Mouse (Mus musculus) neural tube, embryonic 15.5 days (tissue): Measurements from ENCODE around the gene Lmnb2. TPM values are rescaled to one million over a fixed set of nuclear protein-coding genes. Genes with fewer than 3 reads are reported as not detected.

ENCODE experiments used
- ATAC-seq: fragments of 200-750 bp; cut with Nextera tagmentation; 2 replicates; pipeline ENCODE4 v1.8.0; 2017; ENCODE audit warnings: mild to moderate bottlenecking, moderate TSS enrichment, moderate library complexity; ENCODE audit not compliant: low FRiP score
- H3K27ac ChIP-seq: fragments of 300-500 bp; sonication (generic); replicated peaks from 2 replicates; pipeline ENCODE4 v1.5.1; 2015; ENCODE audit warnings: mild to moderate bottlenecking, inconsistent platforms
- H3K27me3 ChIP-seq: fragments of 300-500 bp; sonication (generic); replicated peaks from 2 replicates; pipeline ENCODE4 v1.6.1; 2015; ENCODE audit warnings: inconsistent platforms
- H3K36me3 ChIP-seq: fragments of 300-500 bp; sonication (generic); 2 replicates; pipeline ENCODE4 v1.6.1; 2015; ENCODE audit warnings: inconsistent platforms
- H3K4me1 ChIP-seq: fragments of 300-500 bp; sonication (generic); 2 replicates; pipeline ENCODE4 v1.6.1; 2015; ENCODE audit warnings: inconsistent platforms
- H3K4me2 ChIP-seq: fragments of 300-500 bp; sonication (generic); 2 replicates; pipeline ENCODE4 v1.6.1; 2015; ENCODE audit warnings: inconsistent platforms, mild to moderate bottlenecking, moderate library complexity
- H3K4me3 ChIP-seq: fragments of 300-500 bp; sonication (generic); replicated peaks from 2 replicates; pipeline ENCODE4 v1.5.1; 2015; ENCODE audit warnings: mild to moderate bottlenecking, inconsistent platforms
- H3K9ac ChIP-seq: fragments of 300-500 bp; sonication (generic); replicated peaks from 2 replicates; pipeline ENCODE4 v1.6.1; 2015; ENCODE audit warnings: mild to moderate bottlenecking, inconsistent platforms
- H3K9me3 ChIP-seq: fragments of 300-500 bp; sonication (generic); replicated peaks from 2 replicates; pipeline ENCODE4 v1.6.1; 2016; ENCODE audit warnings: inconsistent platforms
- WGBS: fragments of 180-500 bp; shearing (Covaris S2); methylation state at CpG from one replicate; pipeline ENCODE4 v1.1.7; 2015; ENCODE audit warnings: mixed read lengths; 5-methylcytosine and 5-hydroxymethylcytosine counted together
- polyA plus RNA-seq: library from polyadenylated mRNA; unstranded; fragments of >200 nt; fragmentation: Nextera tagmentation; extraction: Ambion mirVana; gene quantifications from 2 replicates; pipeline ENCODE4 v1.2.1, GENCODE M21; 2015

The Lmnb2 gene
- polyA plus RNA-seq, 1 experiment from 2014 or later, result 39.9 TPM

GRCm38 (mm10) chr10:80921923-80922322, 3.9 kb upstream of the Lmnb2 start:
- Histone ChIP-seq H3K4me2 (peak overlapping the region; percentile 52), H3K4me1 (peaks cover 20% of the 10 kb centered on the region), H3K4me3 (peak overlapping the region; percentile 23), H3K9ac (peak overlapping the region; percentile 23; the same call in 1 of the 2 replicates), H3K9me3 (no peaks in the 10 kb centered on the region), H3K27ac (no peak overlapping the region), H3K36me3 (no peaks in the 10 kb centered on the region), H3K27me3 (no peaks in the 10 kb centered on the region)
- 8% methylated on average over 16 of the region's 16 CpGs for WGBS
- no peak for ATAC-seq

- Histone ChIP-seq H3K9ac (peak overlapping the region; percentile 86), H3K27ac (peak overlapping the region; percentile 86), H3K4me2 (peak overlapping the region; percentile 89), H3K36me3 (peaks cover 16% of the 10 kb centered on the region; the same call in 1 of the 2 replicates), H3K4me1 (peaks cover 49% of the 10 kb centered on the region), H3K4me3 (peak overlapping the region; percentile 79), H3K27me3 (no peaks in the 10 kb centered on the region), H3K9me3 (no peaks in the 10 kb centered on the region)
- ATAC-seq, result peak; percentile 68
- WGBS, result 3% methylated on average over 15 of the region's 15 CpGs
Observed at GRCm38 (mm10) chr10:80917336-80917778, 688 bp downstream of the Lmnb2 start.

- Histone ChIP-seq H3K27me3 (no peaks in the 10 kb centered on the region), H3K4me3 (no peak overlapping the region), H3K4me2 (no peak overlapping the region), H3K9ac (no peak overlapping the region), H3K36me3 (peaks cover 31% of the 10 kb centered on the region), H3K4me1 (peaks cover 43% of the 10 kb centered on the region), H3K9me3 (no peaks in the 10 kb centered on the region), H3K27ac (no peak overlapping the region)
- ATAC-seq, result no peak
- 77% methylated on average over 4 of the region's 4 CpGs for WGBS
Observed at GRCm38 (mm10) chr10:80915736-80916135, 2.3 kb downstream of the Lmnb2 start.

- Histone ChIP-seq H3K4me3 (no peak overlapping the region), H3K36me3 (peaks cover 35% of the 10 kb centered on the region), H3K9ac (no peak overlapping the region), H3K4me1 (peaks cover 43% of the 10 kb centered on the region), H3K27me3 (no peaks in the 10 kb centered on the region), H3K4me2 (no peak overlapping the region), H3K9me3 (no peaks in the 10 kb centered on the region), H3K27ac (no peak overlapping the region)
- 83% methylated on average over 2 of the region's 2 CpGs for WGBS
- no peak for ATAC-seq
Observed at GRCm38 (mm10) chr10:80915260-80915659, 2.8 kb downstream of the Lmnb2 start.

- Histone ChIP-seq H3K4me1 (peaks cover 43% of the 10 kb centered on the region), H3K27ac (no peak overlapping the region), H3K36me3 (peaks cover 45% of the 10 kb centered on the region), H3K27me3 (no peaks in the 10 kb centered on the region), H3K9me3 (no peaks in the 10 kb centered on the region), H3K4me2 (no peak overlapping the region), H3K9ac (no peak overlapping the region), H3K4me3 (no peak overlapping the region)
- no peak for ATAC-seq
- 92% methylated on average over 5 of the region's 5 CpGs for WGBS
Observed at GRCm38 (mm10) chr10:80914253-80914656, 3.8 kb downstream of the Lmnb2 start.

GRCm38 (mm10) chr10:80913364-80914011, 4.6 kb downstream of the Lmnb2 start:
- no peak for ATAC-seq
- H3K9me3 ChIP-seq, result no peaks in the 10 kb centered on the region
- H3K4me3 ChIP-seq, result no peak overlapping the region
- H3K9ac ChIP-seq, result no peak overlapping the region
- WGBS, result 95% methylated on average over 7 of the region's 8 CpGs
- no peaks in the 10 kb centered on the region for H3K27me3 ChIP-seq
- peaks cover 39% of the 10 kb centered on the region for H3K4me1 ChIP-seq
- H3K4me2 ChIP-seq, result no peak overlapping the region
- peaks cover 53% of the 10 kb centered on the region for H3K36me3 ChIP-seq
- no peak overlapping the region for H3K27ac ChIP-seq

GRCm38 (mm10) chr10:80911891-80912290, 6.2 kb downstream of the Lmnb2 start:
- Histone ChIP-seq H3K9ac (no peak overlapping the region), H3K4me2 (no peak overlapping the region), H3K4me1 (peaks cover 28% of the 10 kb centered on the region), H3K36me3 (peaks cover 68% of the 10 kb centered on the region), H3K27me3 (no peaks in the 10 kb centered on the region), H3K4me3 (no peak overlapping the region), H3K9me3 (no peaks in the 10 kb centered on the region), H3K27ac (no peak overlapping the region)
- ATAC-seq, result no peak

- peaks cover 23% of the 10 kb centered on the region for H3K4me1 ChIP-seq
- no peaks in the 10 kb centered on the region for H3K9me3 ChIP-seq
- WGBS, result 96% methylated on average over 4 of the region's 4 CpGs
- H3K27ac ChIP-seq, result no peak overlapping the region
- H3K4me3 ChIP-seq, result no peak overlapping the region
- peaks cover 70% of the 10 kb centered on the region for H3K36me3 ChIP-seq
- H3K9ac ChIP-seq, result no peak overlapping the region
- no peak for ATAC-seq
- H3K27me3 ChIP-seq, result no peaks in the 10 kb centered on the region
- H3K4me2 ChIP-seq, result no peak overlapping the region
Observed at GRCm38 (mm10) chr10:80911354-80911753, 6.7 kb downstream of the Lmnb2 start.

GRCm38 (mm10) chr10:80909375-80910162, 8.5 kb downstream of the Lmnb2 start:
- peaks cover 83% of the 10 kb centered on the region for H3K36me3 ChIP-seq
- H3K4me1 ChIP-seq, result 0 out of 2 replicates have a peak, but pooled peaks cover 7% of the 10 kb centered on the region
- WGBS, result 93% methylated on average over 22 of the region's 22 CpGs
- no peak overlapping the region for H3K9ac ChIP-seq
- H3K4me3 ChIP-seq, result no peak overlapping the region
- H3K9me3 ChIP-seq, result no peaks in the 10 kb centered on the region
- no peak for ATAC-seq
- no peak overlapping the region for H3K27ac ChIP-seq
- H3K4me2 ChIP-seq, result no peak overlapping the region
- H3K27me3 ChIP-seq, result no peaks in the 10 kb centered on the region

GRCm38 (mm10) chr10:80904709-80905108, 13.3 kb downstream of the Lmnb2 start:
- no peak overlapping the region for H3K4me2 ChIP-seq
- H3K4me1 ChIP-seq, result peaks cover 10% of the 10 kb centered on the region
- 92% methylated on average over 11 of the region's 11 CpGs for WGBS
- no peaks in the 10 kb centered on the region for H3K9me3 ChIP-seq
- H3K27ac ChIP-seq, result no peak overlapping the region
- H3K36me3 ChIP-seq, result peaks cover 79% of the 10 kb centered on the region
- H3K9ac ChIP-seq, result no peak overlapping the region
- ATAC-seq, result no peak
- no peaks in the 10 kb centered on the region for H3K27me3 ChIP-seq
- H3K4me3 ChIP-seq, result no peak overlapping the region

- Histone ChIP-seq H3K36me3 (peaks cover 74% of the 10 kb centered on the region), H3K27ac (no peak overlapping the region), H3K27me3 (no peaks in the 10 kb centered on the region), H3K9me3 (no peaks in the 10 kb centered on the region), H3K4me1 (peaks cover 16% of the 10 kb centered on the region), H3K9ac (no peak overlapping the region), H3K4me3 (no peak overlapping the region), H3K4me2 (no peak overlapping the region)
- no peak for ATAC-seq
- 89% methylated on average over 28 of the region's 28 CpGs for WGBS
Observed at GRCm38 (mm10) chr10:80904004-80904693, 13.9 kb downstream of the Lmnb2 start.
